Mouse (Mus musculus): ENCODE results near the gene Trappc10.

DNA sequence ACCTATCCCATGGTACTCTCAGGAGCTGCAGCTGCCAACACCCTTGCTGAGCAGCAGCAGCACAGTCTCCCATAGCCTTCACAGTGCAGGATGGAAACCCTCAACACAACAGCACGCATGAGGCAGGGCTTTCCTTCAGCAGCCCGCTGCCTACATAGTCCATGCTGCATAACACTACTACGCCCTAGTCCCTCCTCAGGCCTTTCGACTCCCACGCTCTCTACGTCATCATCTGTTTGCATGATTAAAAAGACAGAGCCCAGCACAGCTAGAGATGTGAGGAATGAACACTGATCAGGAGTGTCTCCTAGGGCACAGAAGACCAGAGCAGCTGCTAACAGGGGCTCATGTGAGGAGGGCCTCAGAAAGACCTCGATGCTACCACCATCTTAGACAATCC lies 23.1 kb downstream of the Trappc10 start:
- no peak for TF ChIP-seq CTCF (IDR thresholded peaks at IDR 0.05; ENCODE audit: borderline replicate concordance, control insufficient read depth, extremely low read depth, insufficient read depth, low read length, poor library complexity)
- no peak for TF ChIP-seq POLR2A (IDR thresholded peaks at IDR 0.05; ENCODE audit: control insufficient read depth, extremely low read depth, insufficient read depth, low read length, poor library complexity)

All from thymus, adult 2 months (tissue).